Mouse (Mus musculus) thymus, postnatal 36 days (tissue): ENCODE results near the gene Necap1.

ENCODE experiments used
- DNase-seq, 2 experiments: peaks; one replicate each; pipeline ENCODE4 v3.0.0; 2022; ENCODE audit warnings: mixed read lengths in 2 of 2

Necap1 gene

GRCm38 (mm10) chr6:122873871-122874719, at the start of gene Necap1:
Gene Necap1 (plus strand): TSS chr6:122874474.
- DNase-seq, result peak; percentile 93 to 95

- no peak for DNase-seq
These were observed 49.1 kb upstream of the Necap1 start for GRCm38 (mm10) chr6:122825166-122825565.

GRCm38 (mm10) chr6:122825923-122826742, 48.1 kb upstream of the Necap1 start:
- peak; percentile 55 to 63 for DNase-seq

GRCm38 (mm10) chr6:122828086-122828485, 46.2 kb upstream of the Necap1 start:
- peak; percentile 40 to 45 for DNase-seq

- no peak for DNase-seq
These were observed 41.4 kb upstream of the Necap1 start for GRCm38 (mm10) chr6:122832880-122833279.

GRCm38 (mm10) chr6:122834365-122834764, 39.9 kb upstream of the Necap1 start:
- DNase-seq, result peak; percentile 45 to 57

GRCm38 (mm10) chr6:122836974-122837373, 37.3 kb upstream of the Necap1 start:
- DNase-seq, result no peak

- no peak for DNase-seq
These were observed 36.7 kb upstream of the Necap1 start for GRCm38 (mm10) chr6:122837539-122837938.

GRCm38 (mm10) chr6:122843759-122844158, 30.5 kb upstream of the Necap1 start:
- DNase-seq, result no peak

GRCm38 (mm10) chr6:122852696-122853095, 21.6 kb upstream of the Necap1 start:
- no peak for DNase-seq

- no peak for DNase-seq
These were observed 19.7 kb upstream of the Necap1 start for GRCm38 (mm10) chr6:122854552-122854951.

- no peak for DNase-seq
These were observed 18.3 kb upstream of the Necap1 start, which contains the start of gene C3ar1 for GRCm38 (mm10) chr6:122855955-122856354. Gene C3ar1 (minus strand): TSS chr6:122856161.

- no peak for DNase-seq
These were observed 11.8 kb upstream of the Necap1 start for GRCm38 (mm10) chr6:122862434-122862833.

- DNase-seq, result no peak
These were observed 11.4 kb upstream of the Necap1 start for GRCm38 (mm10) chr6:122862871-122863270.

GRCm38 (mm10) chr6:122867914-122868313, 6.4 kb upstream of the Necap1 start:
- no peak for DNase-seq

GRCm38 (mm10) chr6:122869846-122870245, 4.4 kb upstream of the Necap1 start:
- DNase-seq, result no peak

GRCm38 (mm10) chr6:122872800-122873199, 1.5 kb upstream of the Necap1 start:
- no peak for DNase-seq

GRCm38 (mm10) chr6:122874720-122875389, 581 bp downstream of the Necap1 start:
- DNase-seq, result no peak

GRCm38 (mm10) chr6:122879141-122879735, 5.0 kb downstream of the Necap1 start:
- no peak for DNase-seq

GRCm38 (mm10) chr6:122879781-122880505, 5.7 kb downstream of the Necap1 start:
- DNase-seq, result no peak

GRCm38 (mm10) chr6:122881287-122881686, 7.0 kb downstream of the Necap1 start:
- DNase-seq, result no peak

GRCm38 (mm10) chr6:122883603-122884002, 9.3 kb downstream of the Necap1 start:
- DNase-seq, result no peak
